Mouse (Mus musculus) liver, embryonic 12.5 days (tissue): ENCODE data around the gene Garem2. TPM values are rescaled to one million over a fixed set of nuclear protein-coding genes. Genes with fewer than 3 reads are reported as not detected.

Source experiments
- ATAC-seq: fragments of 200-750 bp; cut with Nextera tagmentation; 2 replicates; pipeline ENCODE4 v1.8.0; 2017; ENCODE audit warnings: moderate number of reproducible peaks, mild to moderate bottlenecking, moderate library complexity
- H3K27ac ChIP-seq: fragments of 300-500 bp; sonication (generic); 2 replicates; pipeline ENCODE4 v1.5.1; 2016; ENCODE audit warnings: mild to moderate bottlenecking
- H3K27me3 ChIP-seq: fragments of 300-500 bp; sonication (generic); replicated peaks from 2 replicates; pipeline ENCODE4 v1.6.1; 2016; ENCODE audit warnings: mild to moderate bottlenecking, moderate library complexity
- H3K36me3 ChIP-seq: fragments of 300-500 bp; sonication (generic); 2 replicates; pipeline ENCODE4 v1.6.1; 2016; ENCODE audit warnings: mild to moderate bottlenecking, moderate library complexity
- H3K4me1 ChIP-seq: fragments of 300-500 bp; sonication (generic); 2 replicates; pipeline ENCODE4 v1.6.1; 2016
- H3K4me2 ChIP-seq: fragments of 300-500 bp; sonication (generic); 2 replicates; pipeline ENCODE4 v1.6.1; 2016; ENCODE audit warnings: mild to moderate bottlenecking, moderate library complexity
- H3K4me3 ChIP-seq: fragments of 300-500 bp; sonication (generic); 2 replicates; pipeline ENCODE4 v1.5.1; 2016; ENCODE audit warnings: mild to moderate bottlenecking, moderate library complexity
- H3K9ac ChIP-seq: fragments of 300-500 bp; sonication (generic); 2 replicates; pipeline ENCODE4 v1.6.1; 2016; ENCODE audit warnings: mild to moderate bottlenecking, moderate library complexity
- H3K9me3 ChIP-seq: fragments of 300-500 bp; sonication (generic); replicated peaks from 2 replicates; pipeline ENCODE4 v1.6.1; 2016; ENCODE audit warnings: mild to moderate bottlenecking, moderate library complexity
- WGBS: fragments of 180-500 bp; shearing (Covaris S2); methylation state at CpG from one replicate; pipeline ENCODE4 v1.1.7; 2016; ENCODE audit not compliant: insufficient replicate concordance; 5-methylcytosine and 5-hydroxymethylcytosine counted together
- polyA plus RNA-seq: library from polyadenylated mRNA; unstranded; fragments of >200 nt; fragmentation: Nextera tagmentation; extraction: Ambion mirVana; gene quantifications from 2 replicates; pipeline ENCODE4 v1.2.1, GENCODE M21; 2016

The Garem2 gene
- polyA plus RNA-seq, 1 experiment from 2014 or later = 0.08 TPM

GRCm38 (mm10) chr5:30155395-30155792, 50.4 kb downstream of the Garem2 start:
- H3K27ac ChIP-seq = peak overlapping the region; percentile 93
- peaks cover 42% of the 10 kb centered on the region for H3K4me1 ChIP-seq
- ATAC-seq = peak; percentile 30
- 0 out of 2 replicates have a peak, but pooled peaks cover 7% of the 10 kb centered on the region for H3K36me3 ChIP-seq
- no peaks in the 10 kb centered on the region for H3K27me3 ChIP-seq
- no peaks in the 10 kb centered on the region for H3K9me3 ChIP-seq
- H3K4me3 ChIP-seq = peak overlapping the region; percentile 98
- H3K9ac ChIP-seq = peak overlapping the region; percentile 96
- peak overlapping the region; percentile 79 for H3K4me2 ChIP-seq
- WGBS = under 1% methylated on average over 31 of the region's 31 CpGs

GRCm38 (mm10) chr5:30155821-30156629, 51.1 kb downstream of the Garem2 start:
- peak overlapping the region; percentile 96 for H3K9ac ChIP-seq
- no peaks in the 10 kb centered on the region for H3K27me3 ChIP-seq
- H3K4me1 ChIP-seq = peaks cover 42% of the 10 kb centered on the region
- H3K4me3 ChIP-seq = peak overlapping the region; percentile 98
- no peak for ATAC-seq
- WGBS = 19% methylated on average over 13 of the region's 13 CpGs
- peaks cover 11% of the 10 kb centered on the region; the same call in 1 of the 2 replicates for H3K36me3 ChIP-seq
- H3K9me3 ChIP-seq = no peaks in the 10 kb centered on the region
- H3K27ac ChIP-seq = peak overlapping the region; percentile 93
- H3K4me2 ChIP-seq = peak overlapping the region; percentile 79

- peaks cover 30% of the 10 kb centered on the region for H3K4me1 ChIP-seq
- no peak overlapping the region for H3K4me2 ChIP-seq
- no peaks in the 10 kb centered on the region for H3K9me3 ChIP-seq
- no peaks in the 10 kb centered on the region for H3K27me3 ChIP-seq
- 70% methylated on average over 6 of the region's 6 CpGs for whole genome bisulfite sequencing
- H3K36me3 ChIP-seq = peaks cover 21% of the 10 kb centered on the region
- H3K9ac ChIP-seq = no peak overlapping the region
- H3K4me3 ChIP-seq = no peak overlapping the region
- no peak for ATAC-seq
- H3K27ac ChIP-seq = no peak overlapping the region
Observed at GRCm38 (mm10) chr5:30159601-30160000, 54.6 kb downstream of the Garem2 start.

GRCm38 (mm10) chr5:30161836-30162235, 56.9 kb downstream of the Garem2 start:
- Histone ChIP-seq H3K36me3 (peaks cover 33% of the 10 kb centered on the region), H3K9ac (no peak overlapping the region), H3K27me3 (no peaks in the 10 kb centered on the region), H3K9me3 (no peaks in the 10 kb centered on the region), H3K4me3 (no peak overlapping the region), H3K4me2 (no peak overlapping the region), H3K27ac (no peak overlapping the region), H3K4me1 (peaks cover 20% of the 10 kb centered on the region)
- WGBS = 79% methylated on average over 1 of the region's 1 CpGs
- no peak for ATAC-seq

GRCm38 (mm10) chr5:30162339-30162738, 57.4 kb downstream of the Garem2 start:
- H3K27ac ChIP-seq = no peak overlapping the region
- no peaks in the 10 kb centered on the region for H3K27me3 ChIP-seq
- peaks cover 16% of the 10 kb centered on the region for H3K4me1 ChIP-seq
- H3K4me3 ChIP-seq = no peak overlapping the region
- peaks cover 35% of the 10 kb centered on the region for H3K36me3 ChIP-seq
- H3K9me3 ChIP-seq = no peaks in the 10 kb centered on the region
- no peak overlapping the region for H3K4me2 ChIP-seq
- no peak for ATAC-seq
- H3K9ac ChIP-seq = no peak overlapping the region
- 66% methylated on average over 6 of the region's 6 CpGs for WGBS

- WGBS = 73% methylated on average over 5 of the region's 5 CpGs
- H3K4me1 ChIP-seq = 0 out of 2 replicates have a peak, but pooled peaks cover 4% of the 10 kb centered on the region
- H3K36me3 ChIP-seq = peaks cover 55% of the 10 kb centered on the region
- H3K4me3 ChIP-seq = no peak overlapping the region
- no peaks in the 10 kb centered on the region for H3K27me3 ChIP-seq
- no peak overlapping the region for H3K27ac ChIP-seq
- H3K9me3 ChIP-seq = no peaks in the 10 kb centered on the region
- no peak overlapping the region for H3K4me2 ChIP-seq
- ATAC-seq = no peak
- no peak overlapping the region for H3K9ac ChIP-seq
Observed at GRCm38 (mm10) chr5:30165234-30165946, 60.4 kb downstream of the Garem2 start.

Other genes with a start within 250 kb of the Garem2 start
- 0.11 and 0.22 TPM in 2 replicates for gene Il6, start 92.0 kb upstream of the Garem2 start, polyA plus RNA-seq
- gene Tyms, start 31.5 kb upstream of the Garem2 start, polyA plus RNA-seq = 278 and 289 TPM in 2 replicates
- not detected in 2 replicates for gene 3110082J24Rik, start 925 bp downstream of the Garem2 start, polyA plus RNA-seq
- 92.2 and 103 TPM in 2 replicates for gene Hadha, start 50.0 kb downstream of the Garem2 start, polyA plus RNA-seq
- gene Hadhb, start 50.1 kb downstream of the Garem2 start, polyA plus RNA-seq = 113 and 116 TPM in 2 replicates
- gene Adgrf3, start 100.6 kb downstream of the Garem2 start, polyA plus RNA-seq = not detected in 2 replicates
- gene Selenoi, start 127.4 kb downstream of the Garem2 start, polyA plus RNA-seq = 20.2 and 22.0 TPM in 2 replicates
- 1.6 and 1.7 TPM in 2 replicates for gene Drc1, start 176.2 kb downstream of the Garem2 start, polyA plus RNA-seq